ENCODE assay signal across 8 mouse cellular contexts in the genomic region with DNA sequence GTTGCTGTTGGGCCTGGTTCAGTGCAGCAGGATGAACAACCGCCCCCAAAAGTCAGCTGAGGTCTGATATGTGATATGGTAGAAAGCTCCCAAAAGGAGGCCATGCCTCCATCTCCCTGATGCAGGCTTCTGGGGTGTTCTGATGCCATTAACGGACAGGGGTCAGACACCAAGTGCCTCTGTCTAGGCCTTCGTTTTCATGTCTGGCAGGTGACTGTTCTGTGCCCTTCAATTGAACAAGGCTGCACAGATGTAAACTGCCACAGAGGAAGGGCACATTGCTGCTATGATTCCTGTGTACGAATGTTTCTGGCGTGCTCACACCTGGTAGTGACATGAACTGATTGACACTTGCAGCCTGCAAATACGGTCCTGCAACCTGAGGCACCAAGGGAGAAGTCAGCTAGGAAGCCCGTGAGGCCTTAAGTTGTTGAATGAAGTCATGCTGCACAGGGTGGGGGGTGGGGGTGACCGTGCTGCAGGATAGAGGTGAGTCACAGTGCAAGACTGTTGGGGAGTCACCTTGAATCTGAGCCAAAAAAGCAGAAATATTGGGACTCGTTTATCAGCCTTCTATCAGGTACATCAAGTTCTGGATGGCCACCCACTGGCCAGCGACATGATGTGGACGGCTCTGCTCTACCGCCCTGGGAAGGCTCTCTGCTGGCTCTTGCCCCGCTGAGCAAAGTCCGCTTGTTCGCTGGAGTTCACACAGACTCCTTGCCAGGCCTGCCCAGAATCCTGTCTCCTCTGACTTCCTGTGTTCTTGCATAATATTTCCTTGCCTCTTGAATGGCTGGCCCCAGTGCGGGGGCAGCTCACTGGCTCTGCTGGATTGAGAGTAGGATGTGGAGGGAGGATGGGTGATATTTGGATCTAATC. TPM values are rescaled to one million over a fixed set of nuclear protein-coding genes. Genes with fewer than 3 reads are reported as not detected.
DNase-seq lines count a peak whose midpoint lies in the region; ATAC-seq and TF ChIP-seq lines count a peak whose summit lies in the region.
"Had no signal": no experiment of that assay in that cellular context is flagged by ENCODE, and none has a peak within 500 bp of the region (broad histone marks: within the 10 kb centered on the region; RNA-seq: fewer than 3 reads in every experiment).

No protein-coding gene starts in this region.

- H3K4me3 ChIP-seq in lung, embryonic 16.5 days (ENCODE audit: low read length): no peak overlapping the region
- no peak overlapping the region for H3K4me3 ChIP-seq in forebrain, postnatal 0 days (ENCODE audit: low read depth, low read length)

- H3K4me2 ChIP-seq in lung, embryonic 16.5 days (ENCODE audit: low read depth, low read length): 0 out of 2 replicates have a peak overlapping the region, but pooled peaks have one; percentile 6
- no peak overlapping the region for H3K4me2 ChIP-seq in forebrain, postnatal 0 days (ENCODE audit: low read depth)

- no peak overlapping the region for H3K9ac ChIP-seq in lung, embryonic 16.5 days (ENCODE audit: low read length)
- H3K9ac ChIP-seq in forebrain, postnatal 0 days: no peak overlapping the region

- no peaks in the 10 kb centered on the region for H3K9me3 ChIP-seq in lung, embryonic 16.5 days (ENCODE audit: control insufficient read depth, low read length)
- H3K9me3 ChIP-seq in forebrain, postnatal 0 days (ENCODE audit: low read length): no peaks in the 10 kb centered on the region

- peak; percentile 89 for DNase-seq in 3134 (ENCODE audit: extremely low read depth, insufficient read length, low spot score)
- DNase-seq in Muller cell, postnatal 12 days (ENCODE audit: inconsistent ontology term): peak; percentile 85
- DNase-seq in kidney, adult 9 months: peak; percentile 97
- no peak for DNase-seq in natural killer cell, adult 2 months (ENCODE audit: low spot score in 2 of 2)
- DNase-seq in forebrain, postnatal 0 days: no peak

- no peaks in the 10 kb centered on the region for H3K36me3 ChIP-seq in lung, embryonic 16.5 days (ENCODE audit: control insufficient read depth, insufficient read depth, low read length)
- no peaks in the 10 kb centered on the region for H3K36me3 ChIP-seq in forebrain, postnatal 0 days (ENCODE audit: insufficient read depth)

- H3K27me3 ChIP-seq in lung, embryonic 16.5 days (ENCODE audit: control insufficient read depth, insufficient read depth, low read depth, low read length): no peaks in the 10 kb centered on the region
- H3K27me3 ChIP-seq in forebrain, postnatal 0 days (ENCODE audit: insufficient read depth, low read length): no peaks in the 10 kb centered on the region

- peaks cover 10% of the 10 kb centered on the region for H3K4me1 ChIP-seq in lung, embryonic 16.5 days (replicated peaks; ENCODE audit: control insufficient read depth, insufficient read depth, low read length)
- H3K4me1 ChIP-seq in forebrain, postnatal 0 days (ENCODE audit: insufficient read depth): no peaks in the 10 kb centered on the region

- H3K27ac ChIP-seq in lung, embryonic 16.5 days (ENCODE audit: low read length): peak overlapping the region; percentile 76
- H3K27ac ChIP-seq in forebrain, postnatal 0 days (ENCODE audit: low read depth, low read length): no peak overlapping the region
- H3K27ac ChIP-seq: macrophage had no signal

- WGBS in lung, embryonic 16.5 days: 37% methylated on average over 16 of the region's 16 CpGs
- 77% methylated on average over 16 of the region's 16 CpGs for WGBS in forebrain, postnatal 0 days

- TF ChIP-seq CTCF in forebrain, postnatal 0 days (IDR thresholded peaks at IDR 0.05; ENCODE audit: low read depth): no peak

- ATAC-seq in granulocyte monocyte progenitor cell, adult 5-6 weeks (replicated peaks; ENCODE audit: poor library complexity, severe bottlenecking): peak; percentile 75
- ATAC-seq in lung, embryonic 16.5 days (ENCODE audit: low read depth): peak; percentile 90
- ATAC-seq in forebrain, postnatal 0 days: no peak

RNA-seq across cellular contexts. Expression of a gene that starts 16.1 kb away (rescaled TPM):
- total RNA-seq in granulocyte monocyte progenitor cell, adult 5-6 weeks (2014; fragmentation: Nextera tagmentation): 0.49 TPM in 1 of 2 replicates, not detected in the other
- total RNA-seq in granulocyte monocyte progenitor cell, adult 5-6 weeks (2017): under 0.01 and 0.15 TPM in 2 replicates
- 13.7 and 14.5 TPM in 2 replicates for polyA plus RNA-seq in lung, embryonic 16.5 days (2015; fragmentation: Nextera tagmentation; extraction: Ambion mirVana)
- total RNA-seq in forebrain, postnatal 0 days (2014; rRNA removed): 8.7 and 14.3 TPM in 2 replicates
- polyA plus RNA-seq in forebrain, postnatal 0 days (2015; fragmentation: Nextera tagmentation; extraction: Ambion mirVana): 4.7 and 6.3 TPM in 2 replicates

Comparison
In these comparisons a context has a peak if more than half of its experiments do, and no peak if none do; other contexts are left out.
1. DNase-seq: peak in 3134 (single experiment), Muller cell, postnatal 12 days (single experiment) and kidney, adult 9 months (single experiment); none in natural killer cell, adult 2 months (0 of 2) and forebrain, postnatal 0 days (single experiment).